Mouse (Mus musculus) testis, postnatal 10 days (tissue): ENCODE results near the gene Cby1.

Experiments used
- DNase-seq: peaks from one replicate; pipeline ENCODE4 v3.0.0; 2021; ENCODE audit warnings: low spot score

Gene Cby1

GRCm38 (mm10) chr15:79677936-79678335 lies 18.9 kb downstream of the Cby1 start:
- no peak for DNase-seq

GRCm38 (mm10) chr15:79681973-79682372 lies 23.0 kb downstream of the Cby1 start:
- no peak for DNase-seq

GRCm38 (mm10) chr15:79683146-79683545 lies 24.1 kb downstream of the Cby1 start:
- no peak for DNase-seq

- no peak for DNase-seq
Observed at GRCm38 (mm10) chr15:79683707-79684465, 24.9 kb downstream of the Cby1 start.

- no peak for DNase-seq
Observed at GRCm38 (mm10) chr15:79684616-79685015, 25.6 kb downstream of the Cby1 start.

- no peak for DNase-seq
Observed at GRCm38 (mm10) chr15:79685141-79685641, 26.2 kb downstream of the Cby1 start.

- DNase-seq, result no peak
Observed at GRCm38 (mm10) chr15:79686046-79686869, 27.3 kb downstream of the Cby1 start.

- DNase-seq, result peak; percentile 76
Observed at GRCm38 (mm10) chr15:79687175-79687574, 28.2 kb downstream of the Cby1 start.

- peak; percentile 97 for DNase-seq
Observed at GRCm38 (mm10) chr15:79687646-79688267, 28.8 kb downstream of the Cby1 start, which contains the start of gene Josd1. TSS of gene Josd1 (minus strand) at chr15:79687919.

GRCm38 (mm10) chr15:79688268-79688956 lies 29.4 kb downstream of the Cby1 start:
- no peak for DNase-seq

- no peak for DNase-seq
Observed at GRCm38 (mm10) chr15:79689662-79690425, 30.8 kb downstream of the Cby1 start.

GRCm38 (mm10) chr15:79690426-79691022 lies 31.5 kb downstream of the Cby1 start, which contains the start of gene Gtpbp1:
TSS of gene Gtpbp1 (plus strand) at chr15:79690845.
- DNase-seq, result peak; percentile 96

- peak; percentile 76 for DNase-seq
Observed at GRCm38 (mm10) chr15:79691023-79691508, 32.1 kb downstream of the Cby1 start.

GRCm38 (mm10) chr15:79692334-79692733 lies 33.3 kb downstream of the Cby1 start:
- DNase-seq, result no peak

- no peak for DNase-seq
Observed at GRCm38 (mm10) chr15:79693740-79694139, 34.7 kb downstream of the Cby1 start.

- no peak for DNase-seq
Observed at GRCm38 (mm10) chr15:79694512-79694911, 35.5 kb downstream of the Cby1 start.

- no peak for DNase-seq
Observed at GRCm38 (mm10) chr15:79695516-79695915, 36.5 kb downstream of the Cby1 start.

- DNase-seq, result no peak
Observed at GRCm38 (mm10) chr15:79696508-79696907, 37.5 kb downstream of the Cby1 start.

GRCm38 (mm10) chr15:79697011-79697410 lies 38.0 kb downstream of the Cby1 start:
- no peak for DNase-seq

GRCm38 (mm10) chr15:79697558-79698187 lies 38.7 kb downstream of the Cby1 start:
- DNase-seq, result no peak
